Mouse (Mus musculus) heart, embryonic 10.5 days (tissue): ENCODE measurements at regions not wholly inside any gene's neighbourhood (a gene's known extent, or its start where the extent isn't known, plus 50 kb on each side); places are given as distances from the start of the nearest gene placed in this dataset.

Experiments used
- DNase-seq: peaks from one replicate; pipeline ENCODE4 v3.0.0-alpha.2; 2017; ENCODE audit warnings: low spot score
- H3K27ac ChIP-seq: fragments of 300-500 bp; sonication (generic); 2 replicates; pipeline ENCODE4 v1.5.1; 2016; ENCODE audit warnings: mild to moderate bottlenecking
- H3K27me3 ChIP-seq: fragments of 300-500 bp; sonication (generic); 2 replicates; pipeline ENCODE4 v1.6.1; 2016; ENCODE audit warnings: mild to moderate bottlenecking; ENCODE audit not compliant: poor library complexity, insufficient read depth, severe bottlenecking
- H3K36me3 ChIP-seq: fragments of 300-500 bp; sonication (generic); 2 replicates; pipeline ENCODE4 v1.6.1; 2016; ENCODE audit warnings: mild to moderate bottlenecking, moderate library complexity
- H3K4me1 ChIP-seq: fragments of 300-500 bp; sonication (generic); 2 replicates; pipeline ENCODE4 v1.6.1; 2016; ENCODE audit warnings: mild to moderate bottlenecking
- H3K4me3 ChIP-seq: fragments of 300-500 bp; sonication (generic); 2 replicates; pipeline ENCODE4 v1.5.1; 2016; ENCODE audit warnings: mild to moderate bottlenecking, moderate library complexity
- H3K9me3 ChIP-seq: fragments of 300-500 bp; sonication (generic); 2 replicates; pipeline ENCODE4 v1.6.1; 2016; ENCODE audit warnings: mild to moderate bottlenecking, moderate library complexity
- WGBS: fragments of 180-500 bp; shearing (Covaris S2); methylation state at CpG from one replicate; pipeline ENCODE4 v1.1.7; 2016; 5-methylcytosine and 5-hydroxymethylcytosine counted together

- Histone ChIP-seq H3K36me3 (no peaks in the 10 kb centered on the region), H3K4me3 (no peak overlapping the region), H3K27ac (no peak overlapping the region), H3K9me3 (no peaks in the 10 kb centered on the region), H3K27me3 (no peaks in the 10 kb centered on the region), H3K4me1 (peaks cover 10% of the 10 kb centered on the region; the same call in 1 of the 2 replicates)
- 83% methylated on average over 2 of the region's 2 CpGs for WGBS
- DNase-seq: no peak
Measured at GRCm38 (mm10) chr12:73850831-73851230, 50.3 kb upstream of the Hif1a start.
